Comparison of ENCODE assay signal across 8 mouse cellular contexts in the genomic region with DNA sequence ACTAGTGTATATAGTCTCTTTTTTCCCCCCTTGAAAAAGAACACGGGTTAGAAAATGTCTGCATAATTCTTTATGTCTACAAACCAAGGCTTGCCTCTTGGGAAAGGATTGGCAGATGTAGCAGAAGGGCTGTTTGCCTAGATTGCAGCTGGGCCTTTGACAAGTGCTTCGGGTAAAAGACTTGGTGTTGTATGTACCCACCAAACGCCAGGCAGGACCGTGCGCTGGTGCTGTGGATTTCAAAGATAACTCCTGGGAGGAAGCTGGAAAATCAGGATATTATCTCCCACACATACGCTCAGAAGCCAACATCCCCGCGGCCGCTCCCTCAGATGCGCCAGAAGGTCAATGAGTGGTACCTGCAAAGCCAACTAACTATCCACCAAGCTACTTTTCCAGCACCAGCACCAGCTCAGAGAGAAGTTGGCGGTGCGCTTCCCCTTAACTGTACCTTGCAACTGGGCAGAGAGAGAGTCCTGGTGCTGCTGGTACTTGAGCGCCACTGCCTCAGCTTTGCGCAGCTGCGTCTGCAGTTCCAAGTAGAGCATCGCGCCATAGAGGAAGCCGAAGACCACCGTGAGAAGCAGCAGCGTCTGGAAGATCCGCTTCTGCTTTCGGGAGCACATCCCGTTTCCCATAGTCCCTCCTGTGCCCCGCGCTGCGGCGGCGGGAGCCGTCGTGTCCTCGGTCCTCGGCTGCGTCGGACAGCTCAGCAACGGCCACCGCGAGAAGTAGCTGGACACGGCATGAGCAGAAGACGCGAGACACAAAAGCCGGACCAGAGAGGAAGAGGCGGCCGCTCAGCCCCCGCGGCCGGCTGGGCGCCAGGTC. TPM values are rescaled to one million over a fixed set of nuclear protein-coding genes. Genes with fewer than 3 reads are reported as not detected.
DNase-seq lines count a peak whose midpoint lies in the region; ATAC-seq and TF ChIP-seq lines count a peak whose summit lies in the region.

No protein-coding gene starts in this region.

- peak overlapping the region; percentile 95 for H3K4me3 ChIP-seq in gastrocnemius, adult 2 months
- peak overlapping the region; percentile 56 for H3K4me3 ChIP-seq in hindbrain, embryonic 12.5 days
- H3K4me3 ChIP-seq in liver, embryonic 12.5 days: peak overlapping the region; percentile 82
- peak overlapping the region; percentile 55 for H3K4me3 ChIP-seq in neural tube, embryonic 13.5 days

- peak overlapping the region; percentile 85 for H3K4me2 ChIP-seq in hindbrain, embryonic 12.5 days (replicated peaks)
- H3K4me2 ChIP-seq in liver, embryonic 12.5 days: peak overlapping the region; percentile 86
- peak overlapping the region; percentile 92 for H3K4me2 ChIP-seq in neural tube, embryonic 13.5 days

- H3K36me3 ChIP-seq in hindbrain, embryonic 12.5 days: no peaks in the 10 kb centered on the region
- no peaks in the 10 kb centered on the region; the same call in 1 of the 2 replicates for H3K36me3 ChIP-seq in liver, embryonic 12.5 days
- no peaks in the 10 kb centered on the region for H3K36me3 ChIP-seq in neural tube, embryonic 13.5 days

- no peaks in the 10 kb centered on the region for H3K27me3 ChIP-seq in hindbrain, embryonic 12.5 days
- no peaks in the 10 kb centered on the region for H3K27me3 ChIP-seq in liver, embryonic 12.5 days (replicated peaks)
- no peaks in the 10 kb centered on the region for H3K27me3 ChIP-seq in neural tube, embryonic 13.5 days

- ATAC-seq in erythroid progenitor cell, adult 5-6 weeks (replicated peaks; ENCODE audit: low FRiP score, poor library complexity, severe bottlenecking): peak; percentile 11
- peak; percentile 51 for ATAC-seq in hindbrain, embryonic 12.5 days (ENCODE audit: low FRiP score)
- no peak for ATAC-seq in liver, embryonic 12.5 days
- peak; percentile 51 for ATAC-seq in neural tube, embryonic 13.5 days (ENCODE audit: low read depth)

- WGBS in hindbrain, embryonic 12.5 days: 2% methylated on average over 47 of the region's 47 CpGs
- WGBS in liver, embryonic 12.5 days (ENCODE audit: insufficient replicate concordance): 2% methylated on average over 47 of the region's 47 CpGs
- WGBS in neural tube, embryonic 13.5 days: 1% methylated on average over 47 of the region's 47 CpGs

- H3K27ac ChIP-seq in gastrocnemius, adult 2 months: peak overlapping the region; percentile 90
- peak overlapping the region; percentile 85 for H3K27ac ChIP-seq in hindbrain, embryonic 12.5 days
- H3K27ac ChIP-seq in liver, embryonic 12.5 days: peak overlapping the region; percentile 83
- H3K27ac ChIP-seq in neural tube, embryonic 13.5 days (replicated peaks): peak overlapping the region; percentile 86

- no peaks in the 10 kb centered on the region for H3K9me3 ChIP-seq in hindbrain, embryonic 12.5 days (replicated peaks)
- no peaks in the 10 kb centered on the region for H3K9me3 ChIP-seq in liver, embryonic 12.5 days (replicated peaks)
- H3K9me3 ChIP-seq in neural tube, embryonic 13.5 days: no peaks in the 10 kb centered on the region

- peak overlapping the region; percentile 63 for H3K9ac ChIP-seq in hindbrain, embryonic 12.5 days
- H3K9ac ChIP-seq in liver, embryonic 12.5 days: peak overlapping the region; percentile 87
- peak overlapping the region; percentile 84 for H3K9ac ChIP-seq in neural tube, embryonic 13.5 days

- no peak for DNase-seq in gastrocnemius, adult 2 months
- DNase-seq in gastrocnemius, adult 18-20 months (ENCODE audit: low spot score): no peak
- DNase-seq in R1 (ENCODE audit: low read depth, low spot score): peak; percentile 30
- DNase-seq in thymus, postnatal 4 days: peak; percentile 55

- H3K4me1 ChIP-seq in hindbrain, embryonic 12.5 days: peaks cover 30% of the 10 kb centered on the region
- peaks cover 56% of the 10 kb centered on the region for H3K4me1 ChIP-seq in liver, embryonic 12.5 days
- H3K4me1 ChIP-seq in neural tube, embryonic 13.5 days (replicated peaks): peaks cover 53% of the 10 kb centered on the region

- intact Hi-C loops in gastrocnemius, adult 2 months (cut with DNase I): loop anchor here (5.0 kb wide), 1 partner anchor 44 kb away; no protein-coding TSS in a partner anchor

- no peak for TF ChIP-seq CTCF in gastrocnemius, adult 2 months (IDR thresholded peaks at IDR 0.05)

RNA-seq across cellular contexts. Expression of a gene that starts 0.9 kb away (rescaled TPM):
- 10 to 100 TPM in 1 of 2 experiments, 1 to 10 TPM in 1; 8.0 to 13.5 TPM for total RNA-seq in gastrocnemius, adult 2 months (2021)
- total RNA-seq in gastrocnemius, adult 18-20 months (2021): 1 to 10 TPM; 5.3 to 7.5 TPM
- 60.8 and 68.8 TPM in 2 replicates for total RNA-seq in erythroid progenitor cell, adult 5-6 weeks (2015; ENCODE audit: low replicate concordance)
- 67.4 and 68.5 TPM in 2 replicates for total RNA-seq in erythroid progenitor cell, adult 5-6 weeks (2017; ENCODE audit: low replicate concordance)
- polyA plus RNA-seq in hindbrain, embryonic 12.5 days (2016; fragmentation: Nextera tagmentation; extraction: Ambion mirVana): 60.2 and 67.6 TPM in 2 replicates
- 26.0 and 31.3 TPM in 2 replicates for polyA plus RNA-seq in liver, embryonic 12.5 days (2016; fragmentation: Nextera tagmentation; extraction: Ambion mirVana)
- 37.6 and 42.4 TPM in 2 replicates for polyA plus RNA-seq in neural tube, embryonic 13.5 days (2015; fragmentation: Nextera tagmentation; extraction: Ambion mirVana)

Comparison
In these comparisons a context has a peak if more than half of its experiments do, and no peak if none do; other contexts are left out.
1. DNase-seq: peak in R1 (single experiment) and thymus, postnatal 4 days (single experiment); none in gastrocnemius, adult 2 months (single experiment) and gastrocnemius, adult 18-20 months (single experiment).
2. RNA of a gene that starts 0.9 kb away (total RNA-seq): 60.8 to 68.8 TPM in erythroid progenitor cell, adult 5-6 weeks; 8.0 to 13.5 TPM in gastrocnemius, adult 2 months and 5.3 to 7.5 TPM in gastrocnemius, adult 18-20 months; every median in the first group is over 4 times any median in the second.
3. Peak in every context shown above with its lines, with median percentiles within 50 percentile points of each other: H3K27ac ChIP-seq, H3K4me3 ChIP-seq, H3K4me2 ChIP-seq and H3K9ac ChIP-seq.